Mouse (Mus musculus) olfactory bulb, adult 2 months (tissue): ENCODE data around the gene Atp1b2. TPM values are rescaled to one million over a fixed set of nuclear protein-coding genes. Genes with fewer than 3 reads are reported as not detected.

Experiments used
- H3K27ac ChIP-seq: fragments of 200-500 bp; 2 replicates; pipeline ENCODE4 v1.5.1; 2012; ENCODE audit warnings: low read depth, low read length; ENCODE audit not compliant: insufficient read depth
- H3K4me1 ChIP-seq: fragments of 200-500 bp; 2 replicates; pipeline ENCODE4 v1.6.1; 2012; ENCODE audit warnings: low read length; ENCODE audit not compliant: control insufficient read depth, insufficient read depth
- H3K4me3 ChIP-seq: fragments of 200-500 bp; 2 replicates; pipeline ENCODE4 v1.5.1; 2012; ENCODE audit warnings: mild to moderate bottlenecking, low read depth, low read length, moderate library complexity; ENCODE audit not compliant: insufficient read depth
- CTCF ChIP-seq: fragments of 200-500 bp; IDR thresholded peaks from 2 replicates; pipeline ENCODE4 v1.5.1; 2012; ENCODE audit warnings: low read depth, mild to moderate bottlenecking, low read length, moderate library complexity; ENCODE audit not compliant: insufficient read depth
- POLR2A ChIP-seq: fragments of 200-500 bp; IDR thresholded peaks from 2 replicates; pipeline ENCODE4 v1.6.1; 2012; ENCODE audit warnings: mild to moderate bottlenecking, low read depth, low read length, moderate library complexity; ENCODE audit not compliant: insufficient read depth
- WGBS: fragments of 180-500 bp; shearing (Covaris S2); methylation state at CpG from one replicate; pipeline ENCODE4 v1.1.7; 2018; 5-methylcytosine and 5-hydroxymethylcytosine counted together
- polyA plus RNA-seq: library from polyadenylated mRNA; stranded (reverse); fragments of >200 nt; gene quantifications from 2 replicates; pipeline ENCODE4 v1.2.4, GENCODE M21; 2012; ENCODE audit warnings: low replicate concordance; ENCODE audit not compliant: missing spikeins, insufficient read depth, insufficient read length

Atp1b2 gene
- polyA plus RNA-seq, 1 experiment: not detected

GRCm38 (mm10) chr11:69554539-69555140 lies 51.1 kb downstream of the Atp1b2 start:
- no peak for TF ChIP-seq CTCF
- TF ChIP-seq POLR2A: no peak
- WGBS: 86% methylated on average over 5 of the region's 5 CpGs
- Histone ChIP-seq H3K4me3 (no peak overlapping the region), H3K4me1 (peaks cover 52% of the 10 kb centered on the region), H3K27ac (no peak overlapping the region)

GRCm38 (mm10) chr11:69553341-69553721 lies 52.4 kb downstream of the Atp1b2 start:
- TF ChIP-seq POLR2A (no peak), CTCF (no peak)
- H3K27ac ChIP-seq: no peak overlapping the region
- peaks cover 57% of the 10 kb centered on the region for H3K4me1 ChIP-seq
- 15% methylated on average over 2 of the region's 2 CpGs for WGBS
- H3K4me3 ChIP-seq: no peak overlapping the region

GRCm38 (mm10) chr11:69552622-69553340 lies 53.0 kb downstream of the Atp1b2 start:
- peaks cover 58% of the 10 kb centered on the region for H3K4me1 ChIP-seq
- TF ChIP-seq POLR2A (no peak), CTCF (no peak)
- H3K4me3 ChIP-seq: no peak overlapping the region
- H3K27ac ChIP-seq: no peak overlapping the region
- WGBS: 14% methylated on average over 14 of the region's 14 CpGs

GRCm38 (mm10) chr11:69551310-69551709 lies 54.4 kb downstream of the Atp1b2 start:
- no peak for TF ChIP-seq CTCF
- TF ChIP-seq POLR2A: no peak
- Histone ChIP-seq H3K27ac (no peak overlapping the region), H3K4me1 (peaks cover 52% of the 10 kb centered on the region), H3K4me3 (no peak overlapping the region)
- 80% methylated on average over 4 of the region's 4 CpGs for WGBS

Other genes with a start within 250 kb of the Atp1b2 start
- 175 and 278 TPM in 2 replicates for gene Chd3, start 236.5 kb downstream of the Atp1b2 start, polyA plus RNA-seq
- gene Naa38, start 210.5 kb downstream of the Atp1b2 start, polyA plus RNA-seq: not detected in 2 replicates
- gene Cyb5d1, start 210.3 kb downstream of the Atp1b2 start, polyA plus RNA-seq: not detected in 2 replicates
- not detected in 2 replicates for gene Tmem88, start 207.7 kb downstream of the Atp1b2 start, polyA plus RNA-seq
- gene Kdm6b, start 192.3 kb downstream of the Atp1b2 start, polyA plus RNA-seq: 114 TPM in 1 of 2 replicates, not detected in the other
- not detected in 2 replicates for gene Dnah2, start 56.8 kb downstream of the Atp1b2 start, polyA plus RNA-seq
- not detected in 2 replicates for gene Efnb3, start 45.7 kb downstream of the Atp1b2 start, polyA plus RNA-seq
- gene Wrap53, start 25.7 kb downstream of the Atp1b2 start, polyA plus RNA-seq: not detected in 2 replicates
- gene Trp53, start 25.6 kb downstream of the Atp1b2 start, polyA plus RNA-seq: not detected in 2 replicates
- not detected in 2 replicates for gene Shbg, start 12.0 kb upstream of the Atp1b2 start, polyA plus RNA-seq
- not detected in 2 replicates for gene Sat2, start 16.1 kb upstream of the Atp1b2 start, polyA plus RNA-seq
- gene Fxr2, start 27.0 kb upstream of the Atp1b2 start, polyA plus RNA-seq: not detected in 2 replicates
- gene Sox15, start 49.4 kb upstream of the Atp1b2 start, polyA plus RNA-seq: not detected in 2 replicates
- not detected in 2 replicates for gene Mpdu1, start 56.7 kb upstream of the Atp1b2 start, polyA plus RNA-seq
- not detected in 2 replicates for gene Cd68, start 60.2 kb upstream of the Atp1b2 start, polyA plus RNA-seq
- 796 TPM in 1 of 2 replicates, not detected in the other for gene Eif4a1, start 66.5 kb upstream of the Atp1b2 start, polyA plus RNA-seq
- not detected in 2 replicates for gene Senp3, start 76.1 kb upstream of the Atp1b2 start, polyA plus RNA-seq
- gene Tnfsf13, start 79.8 kb upstream of the Atp1b2 start, polyA plus RNA-seq: not detected in 2 replicates
- not detected in 2 replicates for gene Tnfsf12, start 89.9 kb upstream of the Atp1b2 start, polyA plus RNA-seq
- gene Tnfsfm13, start 90.2 kb upstream of the Atp1b2 start, polyA plus RNA-seq: not detected in 2 replicates
- 105 TPM in 2 replicates for gene Polr2a, start 152.7 kb upstream of the Atp1b2 start, polyA plus RNA-seq
- gene Slc35g3, start 156.0 kb upstream of the Atp1b2 start, polyA plus RNA-seq: not detected in 2 replicates
- gene Zbtb4, start 160.0 kb upstream of the Atp1b2 start, polyA plus RNA-seq: 250 TPM in 1 of 2 replicates, not detected in the other
- gene Chrnb1, start 190.0 kb upstream of the Atp1b2 start, polyA plus RNA-seq: not detected in 2 replicates
- not detected in 2 replicates for gene Fgf11, start 195.9 kb upstream of the Atp1b2 start, polyA plus RNA-seq
- gene Tmem102, start 199.7 kb upstream of the Atp1b2 start, polyA plus RNA-seq: not detected in 2 replicates
- not detected in 2 replicates for gene Gm39566, start 209.4 kb upstream of the Atp1b2 start, polyA plus RNA-seq
- not detected in 2 replicates for gene Spem2, start 212.5 kb upstream of the Atp1b2 start, polyA plus RNA-seq
- gene Spem1, start 216.2 kb upstream of the Atp1b2 start, polyA plus RNA-seq: not detected in 2 replicates
- 82.2 TPM in 1 of 2 replicates, not detected in the other for gene Nlgn2, start 231.8 kb upstream of the Atp1b2 start, polyA plus RNA-seq
- gene Tmem256, start 232.6 kb upstream of the Atp1b2 start, polyA plus RNA-seq: not detected in 2 replicates
- gene Plscr3, start 240.4 kb upstream of the Atp1b2 start, polyA plus RNA-seq: not detected in 2 replicates